Mouse (Mus musculus): ENCODE data around the gene Acsl5.

Acsl5 gene

GRCm38 (mm10) chr19:55284093-55284492 is 32.4 kb downstream of the Acsl5 start:
- DNase-seq (ENCODE audit: low spot score), result no peak

- DNase-seq (ENCODE audit: low spot score), result no peak
These were observed 34.3 kb downstream of the Acsl5 start for GRCm38 (mm10) chr19:55286034-55286433.

- no peak for DNase-seq (ENCODE audit: low spot score)
These were observed 37.2 kb downstream of the Acsl5 start for GRCm38 (mm10) chr19:55288974-55289373.

DNA sequence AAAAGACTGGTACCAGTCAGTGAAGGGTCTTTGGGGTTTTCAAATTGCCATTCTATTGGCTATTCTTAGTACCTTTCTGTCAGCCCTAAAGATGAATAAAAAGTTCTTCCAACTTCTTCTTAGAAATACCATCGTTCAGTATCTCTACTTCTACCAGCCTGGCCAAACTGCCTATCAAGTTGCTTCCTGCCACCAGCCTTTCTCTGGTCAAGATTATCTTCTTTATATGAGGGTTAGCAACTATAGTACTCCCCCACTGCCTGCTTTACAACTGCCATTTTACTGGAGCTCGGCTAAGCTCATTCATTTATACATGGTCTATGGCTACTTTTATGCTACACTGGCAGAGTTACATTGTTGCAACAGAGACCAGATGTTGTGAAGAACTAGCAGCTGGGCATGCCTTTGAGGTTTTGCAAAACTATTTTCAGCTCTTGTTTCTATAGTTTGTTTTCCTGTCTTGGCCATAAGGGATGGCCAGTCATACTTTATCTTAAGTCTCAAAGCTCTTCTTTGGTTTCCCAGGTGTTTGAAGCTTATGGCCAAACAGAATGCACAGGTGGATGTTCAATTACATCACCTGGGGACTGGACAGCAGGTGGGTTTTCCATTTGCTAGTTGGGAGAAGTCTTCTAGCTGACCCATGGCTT is 39.0 kb downstream of the Acsl5 start:
- DNase-seq (ENCODE audit: low spot score), result no peak

DNA sequence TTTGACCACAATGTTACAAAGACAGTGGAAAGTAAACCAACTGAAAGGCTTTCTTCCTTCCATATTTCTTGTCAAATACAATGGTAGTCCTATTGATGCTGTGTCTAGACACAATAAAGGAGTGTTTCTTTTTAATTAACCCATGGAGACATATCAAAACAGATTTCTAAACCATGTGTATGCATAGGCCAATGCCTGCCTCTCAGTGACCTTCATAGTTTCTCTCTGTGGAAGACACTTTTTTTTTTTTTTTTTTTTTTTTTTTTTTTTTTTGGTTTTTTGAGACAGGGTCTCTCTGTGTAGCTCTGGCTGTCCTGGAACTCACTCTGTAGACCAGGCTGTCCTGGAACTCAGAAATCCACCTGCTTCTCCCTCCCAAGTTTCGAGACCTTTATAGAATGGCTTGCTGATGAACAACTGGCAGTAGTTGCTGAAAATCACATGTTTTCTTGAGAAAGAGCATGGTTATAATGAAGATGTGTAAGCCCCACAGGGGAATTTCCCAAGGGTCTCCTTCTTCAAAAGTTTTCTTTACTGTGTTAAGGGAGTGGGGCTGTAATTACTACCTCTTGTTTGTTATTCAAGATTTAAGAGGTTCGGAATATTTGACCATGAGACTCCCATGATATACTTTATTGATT is 40.6 kb downstream of the Acsl5 start:
- no peak for DNase-seq (ENCODE audit: low spot score)

- DNase-seq (ENCODE audit: low spot score), result no peak
These were observed 41.4 kb downstream of the Acsl5 start for GRCm38 (mm10) chr19:55293175-55293574.

DNA sequence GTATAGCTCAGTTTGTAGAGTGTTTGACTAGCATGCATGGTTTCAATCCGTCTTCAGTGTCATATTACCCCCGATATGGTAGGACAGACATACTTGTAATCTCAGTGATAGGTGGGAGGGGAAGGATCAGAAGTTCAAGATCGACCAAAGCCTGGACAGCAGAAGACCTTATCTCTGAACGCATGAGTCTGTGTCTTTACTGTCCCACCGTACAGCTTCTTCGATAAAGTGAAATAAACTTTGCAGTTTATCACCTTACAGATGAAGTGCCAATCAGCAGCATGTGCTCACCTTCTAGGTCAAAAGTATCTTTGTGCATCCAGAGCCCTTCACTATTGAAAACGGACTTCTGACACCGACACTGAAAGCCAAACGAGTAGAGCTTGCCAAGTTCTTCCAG is 43.3 kb downstream of the Acsl5 start:
- no peak for DNase-seq (ENCODE audit: low spot score)

DNA sequence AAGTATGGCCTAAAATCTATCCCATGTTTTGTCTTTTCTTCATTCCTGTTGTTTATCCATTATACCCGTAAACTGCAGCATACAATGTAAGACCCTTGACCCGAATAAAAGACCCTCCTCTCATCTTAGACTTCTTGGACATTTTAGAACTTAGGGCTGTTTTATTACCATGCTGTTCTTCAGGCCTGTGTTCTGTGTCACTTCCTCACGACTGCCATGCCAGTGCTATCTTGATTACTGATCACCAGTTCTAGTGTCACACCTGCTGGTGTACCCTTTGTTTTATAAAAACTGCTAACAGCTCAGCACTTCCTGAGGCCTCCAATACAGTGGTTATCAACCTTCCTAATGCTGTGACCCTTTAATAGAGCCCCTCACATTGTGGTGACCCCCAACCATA is 43.8 kb downstream of the Acsl5 start:
- DNase-seq (ENCODE audit: low spot score), result no peak

DNA sequence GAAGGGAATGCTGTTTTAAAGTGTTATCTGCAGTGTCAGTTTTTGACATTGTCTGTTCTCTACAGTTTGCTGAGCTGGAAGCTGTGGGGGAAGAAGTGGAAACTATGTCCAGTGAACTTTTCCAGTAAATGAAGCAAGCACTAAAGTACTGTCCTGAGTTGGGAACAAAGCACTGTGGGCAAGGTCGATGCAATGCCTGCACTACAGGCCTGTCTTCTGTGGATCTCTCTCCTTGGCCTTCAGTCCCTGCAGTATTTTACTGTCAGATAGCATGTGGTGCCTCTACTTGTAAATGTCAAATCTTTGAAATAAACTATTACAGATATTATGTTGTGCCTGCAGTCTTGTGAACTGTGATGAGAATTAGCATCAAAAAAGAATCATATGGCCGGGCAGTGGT is 44.6 kb downstream of the Acsl5 start:
- DNase-seq (ENCODE audit: low spot score), result no peak

GRCm38 (mm10) chr19:55297489-55297888 is 45.8 kb downstream of the Acsl5 start:
- no peak for DNase-seq (ENCODE audit: low spot score)

GRCm38 (mm10) chr19:55297961-55298360 is 46.2 kb downstream of the Acsl5 start:
- DNase-seq (ENCODE audit: low spot score), result no peak

GRCm38 (mm10) chr19:55299378-55299777 is 47.6 kb downstream of the Acsl5 start:
- no peak for DNase-seq (ENCODE audit: low spot score)

DNA sequence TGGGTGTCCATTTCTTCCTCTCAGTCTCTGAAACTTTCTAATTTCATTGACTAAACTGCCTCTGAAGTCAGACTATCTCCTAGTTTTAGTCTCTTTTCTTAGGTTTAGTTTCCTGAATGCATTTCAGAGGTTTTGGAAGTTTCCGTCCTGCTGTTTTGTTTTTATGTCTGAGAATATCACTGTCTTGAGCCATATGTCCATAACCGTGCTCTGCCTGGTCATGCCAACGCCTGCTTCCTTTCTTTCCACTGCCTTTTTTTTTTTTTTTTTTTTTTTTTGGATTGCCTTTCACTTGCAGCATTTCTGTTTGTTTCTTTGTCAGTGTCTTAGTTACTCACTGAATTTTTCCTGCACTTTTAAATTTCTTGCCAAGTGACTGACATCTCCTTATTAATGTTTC is 48.8 kb downstream of the Acsl5 start:
- no peak for DNase-seq (ENCODE audit: low spot score)

DNA sequence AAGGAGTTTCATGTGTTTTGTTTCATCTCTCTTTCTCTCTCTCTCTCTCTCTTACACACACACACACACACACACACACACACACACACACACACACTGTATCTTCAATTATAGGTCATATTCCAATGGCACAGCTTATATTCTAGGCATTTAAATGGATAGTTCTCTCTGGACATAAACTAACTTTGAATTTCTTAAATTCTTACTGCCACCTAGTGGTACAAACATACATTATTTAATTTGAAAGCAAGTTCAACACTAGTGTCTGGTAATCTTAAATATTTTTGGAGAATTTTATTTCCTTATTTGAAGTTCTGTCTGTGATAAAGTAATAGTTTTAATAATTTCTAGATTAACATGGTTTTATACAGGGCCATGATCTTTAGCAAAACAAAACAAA is 53.3 kb downstream of the Acsl5 start:
- DNase-seq (ENCODE audit: low spot score), result no peak

DNA sequence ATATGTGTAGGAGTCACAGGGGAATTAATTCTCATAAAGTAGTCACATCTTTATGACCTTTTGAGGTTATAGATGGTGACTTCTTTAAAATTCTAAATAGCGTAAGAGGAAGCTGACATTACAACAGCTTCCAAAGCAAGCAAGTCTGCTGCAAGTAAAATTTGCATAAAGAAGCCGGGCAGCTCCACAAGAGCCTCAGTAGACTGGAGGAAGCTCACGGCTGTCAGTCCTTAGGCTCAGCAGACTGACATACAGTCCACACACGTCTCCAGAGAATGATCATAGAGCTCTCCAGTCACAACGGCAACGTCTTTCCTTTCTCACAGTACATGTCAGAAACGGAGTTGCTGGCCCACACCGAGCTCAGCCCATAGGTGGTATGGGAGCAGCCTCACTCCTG is 60.1 kb downstream of the Acsl5 start:
- DNase-seq (ENCODE audit: low spot score), result no peak

DNA sequence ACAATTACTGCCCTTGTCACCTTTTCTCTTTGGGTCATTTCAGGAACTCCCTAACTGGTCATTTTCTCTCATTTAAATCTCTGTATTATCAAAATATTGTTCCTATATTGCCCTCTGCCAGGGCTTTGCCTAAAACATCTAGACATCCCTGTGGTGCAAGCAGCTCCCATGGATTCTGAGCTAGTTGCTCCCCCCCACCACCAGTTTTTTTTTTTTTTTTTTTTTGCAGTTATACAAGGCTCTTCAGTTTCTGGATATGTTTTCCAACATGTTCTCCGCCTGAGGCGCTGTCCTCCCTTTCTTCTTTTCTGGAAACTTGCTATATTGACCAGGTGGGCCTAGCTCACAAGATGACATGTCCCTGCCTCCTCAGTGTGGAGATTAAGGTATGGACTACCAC is 61.9 kb downstream of the Acsl5 start:
- DNase-seq (ENCODE audit: low spot score), result no peak

- DNase-seq (ENCODE audit: low spot score), result peak; percentile 92
These were observed 63.8 kb downstream of the Acsl5 start, which contains the start of gene Zdhhc6 for GRCm38 (mm10) chr19:55315452-55316108. Gene Zdhhc6 (minus strand): TSS chr19:55316032.

- peak; percentile 90 for DNase-seq (ENCODE audit: low spot score)
These were observed 64.5 kb downstream of the Acsl5 start, which contains the start of gene Vti1a for GRCm38 (mm10) chr19:55316109-55316714. Gene Vti1a (plus strand): TSS chr19:55316295.

DNA sequence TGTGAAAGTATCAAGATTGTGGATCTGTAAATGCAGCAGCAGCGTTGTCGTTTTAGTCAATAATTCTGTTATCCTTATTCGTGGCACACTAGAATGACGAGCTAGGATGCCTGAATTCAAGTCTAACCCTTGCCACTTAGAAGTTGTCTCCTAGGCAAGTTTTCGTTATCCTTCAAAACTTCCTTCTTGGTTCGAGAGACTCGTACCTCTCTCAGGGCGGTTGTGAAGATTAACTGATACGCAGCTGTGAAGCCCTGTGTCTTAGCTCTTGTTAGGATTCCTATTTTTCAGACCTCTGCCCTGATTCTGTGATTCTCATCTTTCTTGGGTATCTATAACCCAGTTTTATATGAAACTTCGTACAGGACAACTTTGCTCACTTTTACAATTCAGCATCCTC is 65.2 kb downstream of the Acsl5 start:
- no peak for DNase-seq (ENCODE audit: low spot score)

- no peak for DNase-seq (ENCODE audit: low spot score)
These were observed 67.3 kb downstream of the Acsl5 start for GRCm38 (mm10) chr19:55319036-55319435.

GRCm38 (mm10) chr19:55319521-55319920 is 67.8 kb downstream of the Acsl5 start:
- DNase-seq (ENCODE audit: low spot score), result no peak

- no peak for DNase-seq (ENCODE audit: low spot score)
These were observed 70.9 kb downstream of the Acsl5 start for GRCm38 (mm10) chr19:55322604-55323003.

GRCm38 (mm10) chr19:55327510-55327909 is 75.8 kb downstream of the Acsl5 start:
- no peak for DNase-seq (ENCODE audit: low spot score)

All from testis, postnatal 10 days (tissue).